ENCODE assay signal across 8 mouse cellular contexts in the genomic region with DNA sequence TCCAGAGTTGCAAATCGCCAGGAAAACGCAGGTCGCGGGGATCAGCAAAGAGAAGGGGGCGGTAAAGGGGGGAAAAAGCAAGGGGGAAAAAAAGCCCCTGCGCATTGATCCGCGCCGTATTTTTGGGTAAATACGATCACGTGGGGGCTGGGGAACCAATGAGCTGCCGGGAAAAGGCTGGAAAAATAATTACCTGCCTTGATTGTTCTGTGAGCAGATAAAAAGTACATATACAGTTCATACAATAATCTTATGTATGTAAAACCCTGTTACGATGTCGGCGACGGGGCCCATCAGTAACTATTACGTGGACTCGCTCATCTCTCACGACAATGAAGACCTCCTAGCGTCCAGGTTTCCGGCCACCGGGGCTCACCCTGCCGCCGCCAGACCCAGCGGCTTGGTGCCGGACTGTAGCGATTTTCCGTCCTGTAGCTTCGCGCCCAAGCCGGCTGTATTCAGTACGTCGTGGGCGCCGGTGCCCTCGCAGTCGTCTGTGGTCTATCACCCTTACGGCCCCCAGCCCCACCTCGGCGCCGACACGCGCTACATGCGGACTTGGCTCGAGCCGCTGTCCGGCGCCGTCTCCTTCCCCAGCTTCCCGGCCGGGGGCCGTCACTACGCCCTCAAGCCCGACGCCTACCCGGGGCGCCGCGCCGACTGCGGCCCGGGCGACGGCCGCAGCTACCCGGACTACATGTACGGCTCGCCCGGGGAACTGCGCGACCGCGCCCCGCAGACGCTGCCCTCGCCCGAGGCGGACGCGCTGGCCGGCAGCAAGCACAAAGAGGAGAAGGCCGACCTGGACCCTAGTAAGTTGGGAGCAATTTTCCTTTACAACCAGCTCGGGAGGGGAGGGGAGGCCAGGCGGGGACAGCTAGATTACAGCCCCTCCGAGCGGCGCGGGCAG. TPM values are rescaled to one million over a fixed set of nuclear protein-coding genes. Genes with fewer than 3 reads are reported as not detected.
A peak's percentile ranks its signal among the peaks of the same experiment; 100 is the strongest.
DNase-seq lines count a peak whose midpoint lies in the region; ATAC-seq and TF ChIP-seq lines count a peak whose summit lies in the region.

No protein-coding gene starts in this region.

- H3K27me3 ChIP-seq in midbrain, embryonic 10.5 days (ENCODE audit: low read depth, poor library complexity, severe bottlenecking), result peaks cover 100% of the 10 kb centered on the region
- H3K27me3 ChIP-seq in midbrain, postnatal 0 days (ENCODE audit: insufficient read depth, low read length), result peaks cover 90% of the 10 kb centered on the region
- peaks cover 99% of the 10 kb centered on the region for H3K27me3 ChIP-seq in forebrain, embryonic 11.5 days (ENCODE audit: control insufficient read depth, insufficient read depth, low read length)
- H3K27me3 ChIP-seq in kidney, embryonic 14.5 days (ENCODE audit: control insufficient read depth, insufficient read depth, low read length), result peaks cover 31% of the 10 kb centered on the region
- peaks cover 42% of the 10 kb centered on the region for H3K27me3 ChIP-seq in neural tube, embryonic 12.5 days (replicated peaks)

- peak overlapping the region; percentile 43 for H3K4me3 ChIP-seq in midbrain, embryonic 10.5 days
- H3K4me3 ChIP-seq in midbrain, postnatal 0 days (ENCODE audit: low read depth, low read length), result no peak overlapping the region
- H3K4me3 ChIP-seq in forebrain, embryonic 11.5 days (ENCODE audit: low read depth, low read length), result peak overlapping the region; percentile 21
- H3K4me3 ChIP-seq in kidney, embryonic 14.5 days (ENCODE audit: low read length), result peak overlapping the region; percentile 77
- peak overlapping the region; percentile 92 for H3K4me3 ChIP-seq in neural tube, embryonic 12.5 days

- H3K9ac ChIP-seq in midbrain, postnatal 0 days (replicated peaks; ENCODE audit: low read length, poor library complexity, severe bottlenecking), result no peak overlapping the region
- H3K9ac ChIP-seq in forebrain, embryonic 11.5 days (ENCODE audit: low read length), result no peak overlapping the region
- H3K9ac ChIP-seq in kidney, embryonic 14.5 days (ENCODE audit: low read depth, low read length), result peak overlapping the region; percentile 99
- peak overlapping the region; percentile 100 for H3K9ac ChIP-seq in neural tube, embryonic 12.5 days

- under 1% methylated on average over 88 of the region's 88 CpGs for WGBS in midbrain, embryonic 10.5 days
- under 1% methylated on average over 86 of the region's 88 CpGs for WGBS in midbrain, postnatal 0 days
- WGBS in forebrain, embryonic 11.5 days, result under 1% methylated on average over 88 of the region's 88 CpGs
- under 1% methylated on average over 88 of the region's 88 CpGs for WGBS in kidney, embryonic 14.5 days
- WGBS in neural tube, embryonic 12.5 days, result under 1% methylated on average over 88 of the region's 88 CpGs

- DNase-seq in midbrain, embryonic 10.5 days (ENCODE audit: low spot score), result no peak
- no peak for DNase-seq in midbrain, postnatal 0 days (ENCODE audit: low spot score)
- no peak for DNase-seq in forebrain, embryonic 11.5 days (ENCODE audit: low spot score)
- DNase-seq in cerebellum, adult 8-10 months, result no peak
- DNase-seq in right cerebral cortex, postnatal 36 days (ENCODE audit: low spot score in 2 of 2), result no peak
- no peak for DNase-seq in urinary bladder, postnatal 14 days (ENCODE audit: low spot score)

- ATAC-seq in midbrain, postnatal 0 days (ENCODE audit: low FRiP score), result no peak
- 0 out of 2 replicates have a peak, but pooled peaks have one; percentile 39 for ATAC-seq in forebrain, embryonic 11.5 days (replicated peaks; ENCODE audit: low FRiP score)
- ATAC-seq in kidney, embryonic 14.5 days (ENCODE audit: low FRiP score, low TSS enrichment), result no peak
- 0 out of 2 replicates have a peak, but pooled peaks have one; percentile 11 for ATAC-seq in neural tube, embryonic 12.5 days (ENCODE audit: low FRiP score, low read depth)

- H3K27ac ChIP-seq in midbrain, embryonic 10.5 days (replicated peaks), result no peak overlapping the region
- no peak overlapping the region for H3K27ac ChIP-seq in midbrain, postnatal 0 days (ENCODE audit: low read depth, low read length)
- no peak overlapping the region for H3K27ac ChIP-seq in forebrain, embryonic 11.5 days (ENCODE audit: low read depth, low read length)
- H3K27ac ChIP-seq in kidney, embryonic 14.5 days (ENCODE audit: low read depth, low read length), result peak overlapping the region; percentile 96
- peak overlapping the region; percentile 95 for H3K27ac ChIP-seq in neural tube, embryonic 12.5 days

- no peaks in the 10 kb centered on the region for H3K9me3 ChIP-seq in midbrain, embryonic 10.5 days (replicated peaks)
- H3K9me3 ChIP-seq in midbrain, postnatal 0 days (ENCODE audit: low read length), result no peaks in the 10 kb centered on the region
- H3K9me3 ChIP-seq in forebrain, embryonic 11.5 days (ENCODE audit: control insufficient read depth, low read length), result no peaks in the 10 kb centered on the region
- no peaks in the 10 kb centered on the region for H3K9me3 ChIP-seq in kidney, embryonic 14.5 days (ENCODE audit: control insufficient read depth, low read length)
- no peaks in the 10 kb centered on the region for H3K9me3 ChIP-seq in neural tube, embryonic 12.5 days

- no peak overlapping the region for H3K4me2 ChIP-seq in midbrain, postnatal 0 days (ENCODE audit: low read depth, low read length, poor library complexity, severe bottlenecking)
- peak overlapping the region; percentile 28 for H3K4me2 ChIP-seq in forebrain, embryonic 11.5 days (ENCODE audit: low read depth, low read length, severe bottlenecking)
- H3K4me2 ChIP-seq in kidney, embryonic 14.5 days (replicated peaks; ENCODE audit: low read depth, low read length), result peak overlapping the region; percentile 89
- peak overlapping the region; percentile 86 for H3K4me2 ChIP-seq in neural tube, embryonic 12.5 days (replicated peaks)

- no peak for TF ChIP-seq CTCF in midbrain, postnatal 0 days (IDR thresholded peaks at IDR 0.05)

- no peaks in the 10 kb centered on the region for H3K36me3 ChIP-seq in midbrain, embryonic 10.5 days
- H3K36me3 ChIP-seq in midbrain, postnatal 0 days (ENCODE audit: insufficient read depth, low read length), result no peaks in the 10 kb centered on the region
- H3K36me3 ChIP-seq in forebrain, embryonic 11.5 days (ENCODE audit: control insufficient read depth, insufficient read depth, low read length), result no peaks in the 10 kb centered on the region
- H3K36me3 ChIP-seq in kidney, embryonic 14.5 days (ENCODE audit: control insufficient read depth, insufficient read depth, low read length), result no peaks in the 10 kb centered on the region; the same call in 1 of the 2 replicates
- peaks cover 4% of the 10 kb centered on the region; the same call in 1 of the 2 replicates for H3K36me3 ChIP-seq in neural tube, embryonic 12.5 days

- peaks cover 14% of the 10 kb centered on the region for H3K4me1 ChIP-seq in midbrain, embryonic 10.5 days
- no peaks in the 10 kb centered on the region for H3K4me1 ChIP-seq in midbrain, postnatal 0 days (ENCODE audit: insufficient read depth, low read length)
- peaks cover 2% of the 10 kb centered on the region; the same call in 1 of the 2 replicates for H3K4me1 ChIP-seq in forebrain, embryonic 11.5 days (replicated peaks; ENCODE audit: control insufficient read depth, insufficient read depth, low read length)
- H3K4me1 ChIP-seq in kidney, embryonic 14.5 days (ENCODE audit: control insufficient read depth, insufficient read depth, low read length), result peaks cover 56% of the 10 kb centered on the region
- H3K4me1 ChIP-seq in neural tube, embryonic 12.5 days, result peaks cover 25% of the 10 kb centered on the region

RNA-seq across cellular contexts. Expression of a gene that starts 5.4 kb away (rescaled TPM):
- not detected in 2 replicates for polyA plus RNA-seq in midbrain, embryonic 10.5 days (2016; fragmentation: Nextera tagmentation; extraction: Ambion mirVana)
- total RNA-seq in midbrain, postnatal 0 days (2014; rRNA removed), result not detected in 2 replicates
- polyA plus RNA-seq in midbrain, postnatal 0 days (2015; fragmentation: Nextera tagmentation; extraction: Ambion mirVana), result not detected in 2 replicates
- polyA plus RNA-seq in forebrain, embryonic 11.5 days (2014; fragmentation: Nextera tagmentation; extraction: Ambion mirVana), result not detected in 2 replicates
- polyA plus RNA-seq in kidney, embryonic 14.5 days (2014; fragmentation: Nextera tagmentation; extraction: Ambion mirVana), result 10.3 and 10.7 TPM in 2 replicates
- polyA plus RNA-seq in neural tube, embryonic 12.5 days (2016; fragmentation: Nextera tagmentation; extraction: Ambion mirVana), result 45.2 and 47.4 TPM in 2 replicates

RNA-seq across cellular contexts. Expression of a gene that starts 8.8 kb away (rescaled TPM):
- polyA plus RNA-seq in midbrain, embryonic 10.5 days (2016; fragmentation: Nextera tagmentation; extraction: Ambion mirVana), result not detected in 2 replicates
- total RNA-seq in midbrain, postnatal 0 days (2014; rRNA removed), result not detected in 2 replicates
- polyA plus RNA-seq in midbrain, postnatal 0 days (2015; fragmentation: Nextera tagmentation; extraction: Ambion mirVana), result not detected in 2 replicates
- polyA plus RNA-seq in forebrain, embryonic 11.5 days (2014; fragmentation: Nextera tagmentation; extraction: Ambion mirVana), result not detected in 2 replicates
- polyA plus RNA-seq in kidney, embryonic 14.5 days (2014; fragmentation: Nextera tagmentation; extraction: Ambion mirVana), result 12.6 and 13.8 TPM in 2 replicates
- polyA plus RNA-seq in neural tube, embryonic 12.5 days (2016; fragmentation: Nextera tagmentation; extraction: Ambion mirVana), result 44.5 and 65.6 TPM in 2 replicates

RNA-seq across cellular contexts. Expression of a gene that starts 14.4 kb away (rescaled TPM):
- 0.04 and 0.06 TPM in 2 replicates for polyA plus RNA-seq in midbrain, embryonic 10.5 days (2016; fragmentation: Nextera tagmentation; extraction: Ambion mirVana)
- 0.88 TPM in 1 of 2 replicates, not detected in the other for total RNA-seq in midbrain, postnatal 0 days (2014; rRNA removed)
- polyA plus RNA-seq in midbrain, postnatal 0 days (2015; fragmentation: Nextera tagmentation; extraction: Ambion mirVana), result not detected in 2 replicates
- polyA plus RNA-seq in forebrain, embryonic 11.5 days (2014; fragmentation: Nextera tagmentation; extraction: Ambion mirVana), result not detected in 2 replicates
- 5.1 and 5.8 TPM in 2 replicates for polyA plus RNA-seq in kidney, embryonic 14.5 days (2014; fragmentation: Nextera tagmentation; extraction: Ambion mirVana)
- 32.1 and 35.5 TPM in 2 replicates for polyA plus RNA-seq in neural tube, embryonic 12.5 days (2016; fragmentation: Nextera tagmentation; extraction: Ambion mirVana)

RNA-seq across cellular contexts. Expression of a gene that starts 15.0 kb away (rescaled TPM):
- polyA plus RNA-seq in midbrain, embryonic 10.5 days (2016; fragmentation: Nextera tagmentation; extraction: Ambion mirVana), result not detected in 2 replicates
- total RNA-seq in midbrain, postnatal 0 days (2014; rRNA removed), result not detected in 2 replicates
- polyA plus RNA-seq in midbrain, postnatal 0 days (2015; fragmentation: Nextera tagmentation; extraction: Ambion mirVana), result not detected in 2 replicates
- not detected in 2 replicates for polyA plus RNA-seq in forebrain, embryonic 11.5 days (2014; fragmentation: Nextera tagmentation; extraction: Ambion mirVana)
- polyA plus RNA-seq in kidney, embryonic 14.5 days (2014; fragmentation: Nextera tagmentation; extraction: Ambion mirVana), result 62.9 and 64.5 TPM in 2 replicates
- 62.1 and 77.3 TPM in 2 replicates for polyA plus RNA-seq in neural tube, embryonic 12.5 days (2016; fragmentation: Nextera tagmentation; extraction: Ambion mirVana)

RNA-seq across cellular contexts. Expression of a gene that starts 16.4 kb away (rescaled TPM):
- not detected in 2 replicates for polyA plus RNA-seq in midbrain, embryonic 10.5 days (2016; fragmentation: Nextera tagmentation; extraction: Ambion mirVana)
- not detected in 2 replicates for total RNA-seq in midbrain, postnatal 0 days (2014; rRNA removed)
- polyA plus RNA-seq in midbrain, postnatal 0 days (2015; fragmentation: Nextera tagmentation; extraction: Ambion mirVana), result not detected in 2 replicates
- polyA plus RNA-seq in forebrain, embryonic 11.5 days (2014; fragmentation: Nextera tagmentation; extraction: Ambion mirVana), result not detected in 2 replicates
- 12.3 and 16.1 TPM in 2 replicates for polyA plus RNA-seq in kidney, embryonic 14.5 days (2014; fragmentation: Nextera tagmentation; extraction: Ambion mirVana)
- 68.8 and 77.1 TPM in 2 replicates for polyA plus RNA-seq in neural tube, embryonic 12.5 days (2016; fragmentation: Nextera tagmentation; extraction: Ambion mirVana)

Comparison
In these comparisons a context has a peak if more than half of its experiments do, and no peak if none do; other contexts are left out.
1. H3K27ac ChIP-seq: peak in kidney, embryonic 14.5 days (single experiment) and neural tube, embryonic 12.5 days (single experiment); none in midbrain, embryonic 10.5 days (single experiment), midbrain, postnatal 0 days (single experiment) and forebrain, embryonic 11.5 days (single experiment).
2. ATAC-seq: peak in forebrain, embryonic 11.5 days (single experiment) and neural tube, embryonic 12.5 days (single experiment); none in midbrain, postnatal 0 days (single experiment) and kidney, embryonic 14.5 days (single experiment).
3. H3K9ac ChIP-seq: peak in kidney, embryonic 14.5 days (single experiment) and neural tube, embryonic 12.5 days (single experiment); none in midbrain, postnatal 0 days (single experiment) and forebrain, embryonic 11.5 days (single experiment).
4. RNA of a gene that starts 5.4 kb away (polyA plus RNA-seq): 45.2 to 47.4 TPM in neural tube, embryonic 12.5 days and 10.3 to 10.7 TPM in kidney, embryonic 14.5 days; not detected in midbrain, embryonic 10.5 days, not detected in midbrain, postnatal 0 days and not detected in forebrain, embryonic 11.5 days; every median in the first group is over 10 times any median in the second.
5. RNA of a gene that starts 8.8 kb away (polyA plus RNA-seq): 44.5 to 65.6 TPM in neural tube, embryonic 12.5 days and 12.6 to 13.8 TPM in kidney, embryonic 14.5 days; not detected in forebrain, embryonic 11.5 days, not detected in midbrain, embryonic 10.5 days and not detected in midbrain, postnatal 0 days; every median in the first group is over 10 times any median in the second.